Mouse (Mus musculus): ENCODE measurements at regions not wholly inside any gene's neighbourhood (a gene's known extent, or its start where the extent isn't known, plus 50 kb on each side); places are given as distances from the start of the nearest gene placed in this dataset.

DNA sequence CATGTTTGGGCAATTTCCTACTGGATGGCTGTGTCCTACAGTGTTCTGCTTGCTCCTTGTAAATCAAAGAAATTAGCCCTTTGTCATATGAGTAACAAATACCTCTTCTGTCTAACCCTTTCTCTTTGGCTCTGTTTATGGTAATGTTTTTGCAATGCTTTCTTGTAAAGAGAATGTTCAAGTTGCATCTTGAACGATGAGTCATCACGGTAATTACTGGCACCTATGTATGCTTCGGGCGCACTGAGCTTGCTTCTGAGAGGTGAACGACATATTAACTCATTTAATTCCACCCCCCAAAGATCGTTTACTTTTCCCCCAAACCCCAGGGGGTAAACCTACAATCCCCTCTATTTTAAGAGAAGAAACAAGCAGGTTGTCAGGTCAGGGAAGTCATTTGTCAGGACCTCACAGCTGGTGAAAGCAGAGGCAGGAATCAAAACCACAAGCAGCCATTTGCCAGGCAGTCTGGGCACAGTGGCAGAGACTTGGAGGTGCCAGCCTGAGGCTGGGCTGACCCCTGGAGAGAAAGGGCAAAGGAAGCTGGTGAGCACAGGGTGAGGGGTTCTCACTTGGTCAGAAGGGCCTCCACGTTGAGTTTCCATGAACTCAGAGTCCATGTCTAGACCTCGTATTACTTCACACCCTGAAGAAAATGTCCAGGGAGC, 87.6 kb upstream of the Atp1a1 start:
- no peak for DNase-seq

DNA sequence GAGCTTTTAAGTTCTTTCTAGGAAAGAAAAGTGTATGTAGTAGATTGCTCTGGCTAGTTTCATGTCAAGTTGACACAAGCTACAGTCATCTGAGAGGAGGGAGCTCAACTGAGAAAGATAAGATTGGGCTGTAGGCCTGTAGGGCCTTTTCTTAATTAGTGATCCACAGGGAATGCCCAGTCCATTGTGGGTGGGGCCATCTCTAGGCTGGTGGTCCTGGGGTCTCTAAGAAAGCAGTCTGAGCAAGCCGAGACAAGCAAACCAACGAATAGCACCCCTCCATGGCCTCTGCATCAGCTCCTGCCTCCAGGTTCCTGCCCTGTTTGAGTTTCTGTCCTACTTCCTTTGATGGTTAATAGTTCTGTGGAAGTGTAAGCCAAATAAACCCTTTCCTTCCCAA, 86.3 kb upstream of the Atp1a1 start:
- DNase-seq = no peak

- no peak for DNase-seq
These were observed 85.7 kb upstream of the Atp1a1 start for GRCm38 (mm10) chr3:101690222-101690621.

DNA sequence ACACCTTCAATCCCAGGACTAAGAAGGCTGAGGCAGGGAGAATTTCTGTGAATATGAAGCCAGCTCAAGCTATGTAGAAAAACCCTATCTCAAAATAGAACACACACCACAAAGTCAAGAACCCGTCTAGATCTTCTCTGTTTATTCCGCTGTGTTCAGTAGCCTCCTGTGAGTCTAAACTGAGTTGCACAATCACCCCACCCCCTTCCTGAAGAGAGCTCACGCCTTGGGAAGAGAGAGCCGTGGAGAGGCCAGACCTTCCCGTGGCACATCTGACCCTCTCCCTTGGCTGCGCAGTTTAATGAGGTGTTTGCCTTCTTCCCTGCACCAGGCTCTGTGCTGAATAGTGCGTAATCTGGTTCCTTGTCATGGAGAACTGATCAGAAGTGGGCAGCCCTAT, 80.7 kb upstream of the Atp1a1 start:
- DNase-seq = no peak

GRCm38 (mm10) chr3:101672943-101673342, 68.5 kb upstream of the Atp1a1 start:
- no peak for DNase-seq

DNA sequence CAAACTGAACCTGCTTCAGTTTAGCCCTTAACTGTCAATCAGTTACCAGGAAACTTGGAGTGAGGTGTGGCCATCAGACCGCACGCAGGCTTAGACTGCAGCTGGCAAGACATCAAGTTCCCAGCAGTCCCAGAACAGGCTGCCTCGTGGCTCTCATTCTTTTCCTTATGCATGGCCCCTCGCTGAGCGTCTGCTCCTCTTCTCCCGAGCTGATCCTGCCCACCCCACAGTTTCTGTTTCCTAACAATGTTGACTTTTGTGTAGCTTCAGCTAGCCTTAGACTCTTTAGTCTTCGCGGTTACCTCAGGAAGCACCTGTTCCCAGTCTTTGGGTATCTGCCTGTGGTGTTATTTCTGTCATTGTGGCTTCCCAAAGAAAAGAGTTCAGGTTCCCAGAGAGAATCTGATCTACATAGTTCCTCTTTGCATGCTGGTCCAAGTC, 66.1 kb upstream of the Atp1a1 start:
- DNase-seq = peak; percentile 81 to 94

GRCm38 (mm10) chr3:101669743-101670142, 65.3 kb upstream of the Atp1a1 start:
- no peak for DNase-seq

DNA sequence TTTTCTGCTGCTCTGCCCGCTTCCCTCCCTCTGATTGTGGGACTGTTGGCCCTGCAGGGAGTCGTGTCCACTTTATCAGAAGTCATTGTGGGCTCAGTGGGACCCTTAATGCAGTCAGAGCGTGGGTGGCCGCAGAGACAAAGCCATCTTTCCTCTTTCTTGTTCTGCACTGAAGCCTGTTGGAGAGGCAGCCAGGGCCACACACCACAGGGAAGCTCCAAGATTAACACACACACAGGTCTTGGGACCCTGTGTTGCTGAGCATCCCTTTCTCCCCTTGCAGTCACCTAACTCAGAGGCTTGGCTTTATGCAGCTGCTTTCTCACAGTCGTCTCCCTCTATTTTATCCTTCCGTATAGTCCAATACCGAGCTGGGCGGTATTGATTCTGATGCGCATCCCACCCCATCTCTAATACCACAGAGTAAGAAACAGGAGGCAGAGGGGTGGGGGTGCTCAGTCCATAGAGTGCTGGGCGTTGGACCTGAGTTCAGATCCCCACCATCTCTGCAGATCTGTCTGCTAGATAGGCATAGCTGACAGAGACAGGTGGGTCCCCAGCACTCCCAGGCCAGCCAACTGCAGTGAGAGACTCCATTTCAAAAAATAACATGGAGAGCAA, 63.4 kb upstream of the Atp1a1 start:
- DNase-seq = no peak

GRCm38 (mm10) chr3:101667186-101667585, 62.7 kb upstream of the Atp1a1 start:
- DNase-seq = peak; percentile 58 to 89

GRCm38 (mm10) chr3:101666583-101666982, 62.1 kb upstream of the Atp1a1 start:
- DNase-seq = no peak

- peak in 1 of 2 experiments; percentile 55 for DNase-seq
These were observed 56.9 kb upstream of the Atp1a1 start for GRCm38 (mm10) chr3:101661184-101661992.

- DNase-seq = no peak
These were observed 56.2 kb upstream of the Atp1a1 start for GRCm38 (mm10) chr3:101660635-101661034.

GRCm38 (mm10) chr3:101660176-101660575, 55.7 kb upstream of the Atp1a1 start:
- no peak for DNase-seq

- DNase-seq = no peak
These were observed 53.5 kb upstream of the Atp1a1 start for GRCm38 (mm10) chr3:101657979-101658378.

DNA sequence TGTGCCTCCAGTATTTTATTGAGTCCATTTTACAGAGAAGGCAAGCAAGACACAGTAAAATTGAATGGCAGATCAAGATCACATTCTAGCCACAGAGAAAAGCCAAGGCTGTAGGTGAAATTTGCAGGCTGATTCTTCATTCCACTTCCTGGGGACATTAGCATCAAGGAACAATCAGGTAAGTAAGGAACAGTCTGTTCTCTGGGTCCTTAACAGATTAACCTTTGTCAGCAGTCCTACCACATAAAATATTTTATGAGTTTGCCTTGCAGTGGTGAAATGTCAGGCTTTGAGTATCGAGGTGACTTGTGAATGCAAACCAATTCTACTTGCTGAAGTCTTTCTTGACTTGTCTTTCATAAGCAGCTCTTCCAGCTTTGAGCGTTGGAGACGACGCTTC, 50.2 kb upstream of the Atp1a1 start:
- DNase-seq = no peak

Measured in kidney, postnatal 25 days (tissue).